Mouse (Mus musculus) bone marrow macrophage, adult 2 months (primary cell): Measurements from ENCODE around the gene Ell. TPM values are rescaled to one million over a fixed set of nuclear protein-coding genes. Genes with fewer than 3 reads are reported as not detected.

ENCODE experiments used
- H3K27ac ChIP-seq: 2 replicates; pipeline ENCODE4 v1.5.1; 2012; ENCODE audit warnings: low read depth, low read length; ENCODE audit not compliant: insufficient read depth
- H3K4me1 ChIP-seq: 2 replicates; pipeline ENCODE4 v1.6.1; 2012; ENCODE audit warnings: low read length; ENCODE audit not compliant: control insufficient read depth, insufficient read depth
- H3K4me3 ChIP-seq: 2 replicates; pipeline ENCODE4 v1.5.1; 2012; ENCODE audit warnings: mild to moderate bottlenecking, low read length, moderate library complexity; ENCODE audit not compliant: insufficient read depth
- CTCF ChIP-seq: IDR thresholded peaks from 2 replicates; pipeline ENCODE4 v1.5.1; 2012; ENCODE audit warnings: low read depth, mild to moderate bottlenecking, low read length, moderate library complexity
- POLR2A ChIP-seq: IDR thresholded peaks from 2 replicates; pipeline ENCODE4 v1.6.1; 2012; ENCODE audit warnings: mild to moderate bottlenecking, low read depth, low read length, borderline replicate concordance
- polyA plus RNA-seq: library from polyadenylated mRNA; stranded (reverse); fragments of >200 nt; gene quantifications from 2 replicates; pipeline ENCODE4 v1.2.4, GENCODE M21; 2012; ENCODE audit not compliant: missing spikeins, insufficient read depth, insufficient read length

Ell gene
- polyA plus RNA-seq, 1 experiment, result 17.1 TPM

- TF ChIP-seq CTCF (no peak), POLR2A (no peak)
- no peak overlapping the region for H3K27ac ChIP-seq
- H3K4me3 ChIP-seq, result no peak overlapping the region
- H3K4me1 ChIP-seq, result peaks cover 47% of the 10 kb centered on the region
Measured at GRCm38 (mm10) chr8:70636838-70637237, 97.6 kb downstream of the Ell start.

- Histone ChIP-seq H3K27ac (no peak overlapping the region), H3K4me3 (no peak overlapping the region), H3K4me1 (peaks cover 35% of the 10 kb centered on the region)
- TF ChIP-seq POLR2A (no peak), CTCF (no peak)
Measured at GRCm38 (mm10) chr8:70638752-70639151, 99.5 kb downstream of the Ell start.

Other genes starting within 250 kb of the Ell start
- gene Ddx49, start 237.0 kb upstream of the Ell start, polyA plus RNA-seq, result 23.9 and 24.3 TPM in 2 replicates
- gene Cope, start 236.9 kb upstream of the Ell start, polyA plus RNA-seq, result 119 and 139 TPM in 2 replicates
- gene Cers1, start 223.7 kb upstream of the Ell start, polyA plus RNA-seq, result not detected in 2 replicates
- not detected in 2 replicates for gene Gdf1, start 209.6 kb upstream of the Ell start, polyA plus RNA-seq
- gene Upf1, start 186.2 kb upstream of the Ell start, polyA plus RNA-seq, result 30.6 and 31.6 TPM in 2 replicates
- gene Comp, start 165.9 kb upstream of the Ell start, polyA plus RNA-seq, result 1.1 and 1.2 TPM in 2 replicates
- 8.4 and 8.9 TPM in 2 replicates for gene Crtc1, start 99.9 kb upstream of the Ell start, polyA plus RNA-seq
- 10.8 and 10.9 TPM in 2 replicates for gene Klhl26, start 62.5 kb upstream of the Ell start, polyA plus RNA-seq
- not detected in 2 replicates for gene Tmem59l, start 52.1 kb upstream of the Ell start, polyA plus RNA-seq
- gene Crlf1, start 46.3 kb upstream of the Ell start, polyA plus RNA-seq, result 0.97 and 1.0 TPM in 2 replicates
- 80.7 and 86.0 TPM in 2 replicates for gene Rex1bd, start 32.7 kb upstream of the Ell start, polyA plus RNA-seq
- gene Uba52, start 28.7 kb upstream of the Ell start, polyA plus RNA-seq, result 825 and 873 TPM in 2 replicates
- gene Fkbp8, start 11.7 kb upstream of the Ell start, polyA plus RNA-seq, result 163 and 178 TPM in 2 replicates
- gene Kxd1, start 11.5 kb upstream of the Ell start, polyA plus RNA-seq, result 82.2 and 82.3 TPM in 2 replicates
- 36.0 and 41.4 TPM in 2 replicates for gene Isyna1, start 54.9 kb downstream of the Ell start, polyA plus RNA-seq
- 106 and 123 TPM in 2 replicates for gene Ssbp4, start 69.4 kb downstream of the Ell start, polyA plus RNA-seq
- gene Lrrc25, start 76.7 kb downstream of the Ell start, polyA plus RNA-seq, result 185 and 197 TPM in 2 replicates
- 3.3 and 4.9 TPM in 2 replicates for gene Gdf15, start 93.0 kb downstream of the Ell start, polyA plus RNA-seq
- 33.0 and 35.2 TPM in 2 replicates for gene Pgpep1, start 120.9 kb downstream of the Ell start, polyA plus RNA-seq
- 62.3 and 65.9 TPM in 2 replicates for gene Lsm4, start 133.8 kb downstream of the Ell start, polyA plus RNA-seq
- gene Jund, start 159.5 kb downstream of the Ell start, polyA plus RNA-seq, result 102 and 111 TPM in 2 replicates
- gene Iqcn, start 164.0 kb downstream of the Ell start, polyA plus RNA-seq, result not detected in 2 replicates
- gene Gm3336, start 179.1 kb downstream of the Ell start, polyA plus RNA-seq, result not detected in 2 replicates
- not detected in 2 replicates for gene Pde4c, start 184.3 kb downstream of the Ell start, polyA plus RNA-seq
- gene Rab3a, start 215.2 kb downstream of the Ell start, polyA plus RNA-seq, result 7.9 and 9.4 TPM in 2 replicates
- 32.4 and 33.7 TPM in 2 replicates for gene Mpv17l2, start 221.5 kb downstream of the Ell start, polyA plus RNA-seq
- gene Pik3r2, start 237.3 kb downstream of the Ell start, polyA plus RNA-seq, result 26.9 and 27.5 TPM in 2 replicates